31 mouse cellular contexts compared by ENCODE assay signal in genomic region chr2:156897034-156897433, GRCm38 (mm10). TPM values are rescaled to one million over a fixed set of nuclear protein-coding genes. Genes with fewer than 3 reads are reported as not detected.
DNase-seq lines count a peak whose midpoint lies in the region; ATAC-seq and TF ChIP-seq lines count a peak whose summit lies in the region.
"Had no signal": no experiment of that assay in that cellular context is flagged by ENCODE, and none has a peak within 500 bp of the region (broad histone marks: within the 10 kb centered on the region; RNA-seq: fewer than 3 reads in every experiment).

No protein-coding gene starts in this region.

- no peaks in the 10 kb centered on the region for H3K27me3 ChIP-seq in liver, postnatal 0 days (ENCODE audit: insufficient read depth, low read length)
- H3K27me3 ChIP-seq: CH12.LX; embryonic facial prominence, embryonic 13.5 days; heart, embryonic 12.5 days; hindbrain, embryonic 15.5 days; lung, embryonic 15.5 days; midbrain, embryonic 15.5 days had no signal

- no peak overlapping the region for H3K4me3 ChIP-seq in liver, postnatal 0 days (ENCODE audit: low read depth, low read length)
- H3K4me3 ChIP-seq: embryonic facial prominence, embryonic 13.5 days; gastrocnemius, adult 2 months; heart, adult 2 months; heart, embryonic 12.5 days; hindbrain, embryonic 15.5 days; lung, embryonic 15.5 days; midbrain, embryonic 10.5 days; midbrain, embryonic 15.5 days had no signal

- no peak overlapping the region for H3K4me2 ChIP-seq in liver, postnatal 0 days (ENCODE audit: low read depth, low read length)
- H3K4me2 ChIP-seq: embryonic facial prominence, embryonic 13.5 days; heart, embryonic 12.5 days; hindbrain, embryonic 15.5 days; lung, embryonic 15.5 days; midbrain, embryonic 15.5 days had no signal

- intact Hi-C loops in left cerebral cortex, postnatal 10 days (cut with DNase I), result no loop called here

- no peak for TF ChIP-seq EP300 in liver, postnatal 0 days (IDR thresholded peaks at IDR 0.05; ENCODE audit: low read depth)

- peak; percentile 26 for DNase-seq in left cerebral cortex, adult 11 months (ENCODE audit: low spot score)
- DNase-seq in left cerebral cortex, postnatal 10 days (ENCODE audit: extremely low spot score in 1 of 2, low spot score in 2 of 2), result no peak
- DNase-seq in brain, adult 2 months (ENCODE audit: low read depth, low spot score), result peak; percentile 85
- peak; percentile 50 for DNase-seq in right cerebral cortex, postnatal 25 days
- DNase-seq in liver, postnatal 0 days, result no peak
- DNase-seq in urinary bladder, adult 18-20 months (ENCODE audit: low spot score in 2 of 2), result no peak
- DNase-seq: adrenal gland, adult 8-10 months; B cell, adult 2 months; cerebellum, adult 8-10 months; forebrain, postnatal 0 days; gastrocnemius, adult 2 months; heart, adult 2 months; kidney, adult 11 months; kidney, postnatal 14 days; liver; thymus, adult 2 months; thymus, postnatal 36 days had no signal

- H3K36me3 ChIP-seq in liver, postnatal 0 days (replicated peaks; ENCODE audit: insufficient read depth, low read length), result no peaks in the 10 kb centered on the region
- H3K36me3 ChIP-seq: embryonic facial prominence, embryonic 13.5 days; heart, embryonic 12.5 days; hindbrain, embryonic 15.5 days; lung, embryonic 15.5 days; midbrain, embryonic 10.5 days; midbrain, embryonic 15.5 days had no signal

- no peak for TF ChIP-seq CTCF in liver, postnatal 0 days (IDR thresholded peaks at IDR 0.05; ENCODE audit: low read depth)

- no peak overlapping the region for H3K27ac ChIP-seq in liver, postnatal 0 days (ENCODE audit: low read depth)
- H3K27ac ChIP-seq: embryonic facial prominence, embryonic 13.5 days; gastrocnemius, adult 2 months; heart, adult 2 months; hindbrain, embryonic 15.5 days; liver, embryonic 14.5 days; lung, embryonic 15.5 days; midbrain, embryonic 10.5 days; midbrain, embryonic 15.5 days; stomach, postnatal 0 days had no signal

- 0 out of 2 replicates have a peak, but pooled peaks have one; percentile 35 for ATAC-seq in erythroid progenitor cell, adult 5-6 weeks (replicated peaks; ENCODE audit: low FRiP score, poor library complexity, severe bottlenecking)
- no peak for ATAC-seq in liver, postnatal 0 days
- ATAC-seq: forebrain, postnatal 0 days; inflammation-experienced regulatory T-cells, adult 6 months; midbrain, embryonic 15.5 days had no signal

- H3K4me1 ChIP-seq in liver, postnatal 0 days (ENCODE audit: insufficient read depth), result peaks cover 8% of the 10 kb centered on the region
- H3K4me1 ChIP-seq: embryonic facial prominence, embryonic 13.5 days had no signal

- no peaks in the 10 kb centered on the region for H3K9me3 ChIP-seq in liver, postnatal 0 days (ENCODE audit: low read length)
- H3K9me3 ChIP-seq: embryonic facial prominence, embryonic 13.5 days; G1E; heart, embryonic 12.5 days; hindbrain, embryonic 15.5 days; lung, embryonic 15.5 days; midbrain, embryonic 10.5 days; midbrain, embryonic 15.5 days had no signal

- no peak overlapping the region for H3K9ac ChIP-seq in liver, postnatal 0 days (replicated peaks)
- H3K9ac ChIP-seq: embryonic facial prominence, embryonic 13.5 days; forebrain, postnatal 0 days; heart, embryonic 12.5 days; hindbrain, embryonic 15.5 days; liver, embryonic 14.5 days; lung, embryonic 15.5 days; midbrain, embryonic 15.5 days had no signal

- WGBS in liver, postnatal 0 days (ENCODE audit: insufficient replicate concordance), result 69% methylated on average over 9 of the region's 9 CpGs

RNA-seq across cellular contexts. Expression of gene Sla2, which starts 10.0 kb away (rescaled TPM):
- not detected for total RNA-seq in left cerebral cortex, postnatal 10 days (2021)
- 0.72 TPM in 1 of 2 replicates, not detected in the other for total RNA-seq in erythroid progenitor cell, adult 5-6 weeks (2015; ENCODE audit: low replicate concordance)
- total RNA-seq in erythroid progenitor cell, adult 5-6 weeks (2017; ENCODE audit: low replicate concordance), result 0.26 and 0.68 TPM in 2 replicates
- polyA plus RNA-seq in liver, postnatal 0 days (2015; fragmentation: Nextera tagmentation; extraction: Ambion mirVana), result 1.8 and 2.4 TPM in 2 replicates
- total RNA-seq: adrenal gland, postnatal 4 days; forebrain, postnatal 0 days; gastrocnemius, adult 2 months; gastrocnemius, postnatal 4 days; heart, adult 2 months had no signal

RNA-seq across cellular contexts. Expression of gene Rab5if, which starts 34.1 kb away (rescaled TPM):
- 100 to 1,000 TPM; 119 to 121 TPM for total RNA-seq in left cerebral cortex, postnatal 10 days (2021)
- 62.7 and 85.9 TPM in 2 replicates for total RNA-seq in erythroid progenitor cell, adult 5-6 weeks (2015; ENCODE audit: low replicate concordance)
- 28.8 and 48.1 TPM in 2 replicates for total RNA-seq in erythroid progenitor cell, adult 5-6 weeks (2017; ENCODE audit: low replicate concordance)
- 190 and 216 TPM in 2 replicates for polyA plus RNA-seq in liver, postnatal 0 days (2015; fragmentation: Nextera tagmentation; extraction: Ambion mirVana)

RNA-seq across cellular contexts. Expression of gene 4930518I15Rik, which starts 39.3 kb away (rescaled TPM):
- 1 to 10 TPM; 2.4 to 3.6 TPM for total RNA-seq in left cerebral cortex, postnatal 10 days (2021)
- total RNA-seq in erythroid progenitor cell, adult 5-6 weeks (2015; ENCODE audit: low replicate concordance), result 3.2 TPM in 1 of 2 replicates, not detected in the other
- total RNA-seq in erythroid progenitor cell, adult 5-6 weeks (2017; ENCODE audit: low replicate concordance), result 3.9 and 4.0 TPM in 2 replicates
- 1.2 and 1.8 TPM in 2 replicates for polyA plus RNA-seq in liver, postnatal 0 days (2015; fragmentation: Nextera tagmentation; extraction: Ambion mirVana)

RNA-seq across cellular contexts. Expression of gene Tgif2, which starts 57.2 kb away (rescaled TPM):
- total RNA-seq in left cerebral cortex, postnatal 10 days (2021), result 1 to 10 TPM; 1.8 to 3.1 TPM
- 2.2 and 3.8 TPM in 2 replicates for total RNA-seq in erythroid progenitor cell, adult 5-6 weeks (2015; ENCODE audit: low replicate concordance)
- total RNA-seq in erythroid progenitor cell, adult 5-6 weeks (2017; ENCODE audit: low replicate concordance), result 1.9 and 18.2 TPM in 2 replicates
- polyA plus RNA-seq in liver, postnatal 0 days (2015; fragmentation: Nextera tagmentation; extraction: Ambion mirVana), result 4.9 and 5.1 TPM in 2 replicates

Comparison
In these comparisons a context has a peak if more than half of its experiments do, and no peak if none do; other contexts are left out.
1. DNase-seq: peak in left cerebral cortex, adult 11 months (single experiment), brain, adult 2 months (single experiment) and right cerebral cortex, postnatal 25 days (single experiment); none in left cerebral cortex, postnatal 10 days (0 of 2), liver, postnatal 0 days (single experiment) and urinary bladder, adult 18-20 months (0 of 2).